Mouse (Mus musculus) lung, postnatal 36 days (tissue): ENCODE results near the gene Blvra.
"Not testable (repeated sequence)": the region's sequence is repeated elsewhere in the genome, so short reads cannot be mapped to it uniquely, and the experiment has no call there.

Source experiments
- DNase-seq: peaks from one replicate; pipeline ENCODE4 v3.0.0; 2022; ENCODE audit warnings: mixed read lengths

The Blvra gene

DNA sequence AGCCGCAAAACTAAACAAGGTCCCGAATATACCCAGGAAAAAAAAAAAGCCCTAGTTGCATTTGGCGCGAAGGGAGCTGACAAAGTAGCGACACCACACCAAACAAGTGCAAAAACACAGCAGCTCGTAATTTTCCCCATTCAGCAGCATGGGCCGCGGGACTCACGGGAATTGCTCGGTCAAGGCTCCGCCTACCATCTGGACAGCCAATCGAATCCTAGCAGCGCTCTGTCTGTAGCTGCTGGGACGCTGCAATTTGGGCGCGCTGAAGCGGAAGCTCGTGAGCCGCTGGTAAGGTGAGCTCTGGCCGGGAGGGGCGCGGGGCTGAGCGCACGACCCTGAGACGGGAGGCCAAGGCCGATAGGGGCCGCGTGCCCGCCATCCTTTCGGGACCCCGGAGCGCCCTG lies at the start of gene Blvra:
Gene Blvra, plus strand, starts transcription at position 231 of the 407 bp plus-strand sequence.
- peak; percentile 95 for DNase-seq

DNA sequence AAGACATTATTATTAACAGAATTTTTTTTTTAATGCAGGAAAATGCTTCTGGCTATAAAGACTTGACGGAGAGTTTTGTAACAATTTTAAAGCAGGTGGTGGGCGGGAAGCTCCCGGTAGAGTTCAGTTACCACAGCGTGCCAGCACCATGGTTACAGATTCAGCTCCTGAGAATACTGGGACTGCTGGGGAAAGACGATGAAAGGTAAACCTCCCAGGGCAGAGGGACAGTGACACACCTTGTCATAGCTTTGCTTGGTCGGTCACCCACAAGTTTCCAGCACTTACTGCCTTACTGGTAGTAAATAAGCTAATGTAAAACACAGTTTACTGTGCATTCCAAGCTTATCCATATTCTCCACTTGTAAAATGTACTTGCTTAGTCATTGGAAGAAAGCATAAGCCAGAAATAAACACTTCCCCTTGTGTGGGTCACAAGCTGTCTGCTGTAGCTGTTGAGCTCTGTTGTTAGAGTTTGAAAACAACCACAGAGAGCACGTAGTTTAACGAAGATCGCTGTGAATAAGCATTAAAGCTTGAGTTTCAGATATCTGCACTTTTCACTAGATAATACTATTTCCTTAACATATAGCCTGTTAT lies 35.4 kb upstream of the Blvra start:
- no peak for DNase-seq

DNA sequence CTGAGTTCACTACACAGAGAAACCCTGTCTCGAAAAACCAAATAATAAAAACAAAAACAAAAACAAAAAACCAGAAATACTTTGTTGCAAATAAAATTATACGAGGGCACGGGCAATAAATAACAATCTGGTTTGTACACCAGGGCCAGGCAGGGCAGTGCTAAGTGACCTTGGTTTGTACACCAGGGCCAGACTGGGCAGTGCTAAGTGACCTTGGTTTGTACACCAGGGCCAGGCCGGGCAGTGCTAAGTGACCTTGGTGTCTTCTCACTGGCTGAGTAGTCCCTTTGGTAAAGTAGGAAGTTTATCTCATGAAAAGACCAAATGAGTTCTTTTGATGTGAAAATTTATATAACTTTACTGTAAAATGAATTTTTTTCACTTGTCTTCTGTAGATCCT lies 33.2 kb upstream of the Blvra start:
- DNase-seq, result no peak

DNA sequence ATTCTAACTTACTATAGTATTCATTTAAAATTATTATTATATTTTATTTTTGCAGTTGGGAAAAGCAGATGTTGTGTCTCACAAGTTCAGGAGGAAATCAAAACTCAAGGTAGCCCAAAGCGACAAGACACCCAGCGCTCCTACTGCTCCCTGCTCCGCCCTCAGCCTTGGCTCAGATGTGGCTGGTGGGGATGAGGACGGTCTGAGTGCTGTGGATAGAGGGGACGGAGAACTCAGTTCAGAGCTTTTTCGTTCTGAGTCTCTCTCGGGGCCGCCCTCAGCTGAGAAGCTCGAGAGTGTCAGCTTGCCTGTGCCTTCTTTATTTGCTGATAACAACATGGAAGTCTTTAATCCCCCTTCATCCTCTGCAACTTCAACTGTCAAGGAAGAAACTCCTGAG lies 9.0 kb upstream of the Blvra start:
- DNase-seq, result no peak

DNA sequence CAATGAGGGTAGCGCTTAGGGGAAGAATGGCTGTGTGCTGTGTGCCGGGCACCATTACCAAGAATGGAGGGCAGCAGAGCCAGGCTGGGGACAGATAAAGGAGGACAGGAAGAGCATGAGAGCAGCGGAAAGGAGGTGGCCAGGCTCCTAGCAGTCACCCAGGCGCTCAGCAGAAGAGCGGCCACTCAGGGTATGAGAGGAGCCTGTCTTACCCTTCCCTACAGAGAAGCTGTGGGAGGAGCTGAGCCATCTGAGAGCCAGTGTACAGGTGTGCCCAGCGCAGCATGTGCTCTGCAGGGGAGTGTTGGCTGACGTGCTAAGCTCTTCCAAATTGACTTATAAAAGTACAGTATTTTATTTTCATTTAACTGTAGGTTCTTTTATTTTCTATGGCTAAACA lies 1.7 kb upstream of the Blvra start:
- no peak for DNase-seq

DNA sequence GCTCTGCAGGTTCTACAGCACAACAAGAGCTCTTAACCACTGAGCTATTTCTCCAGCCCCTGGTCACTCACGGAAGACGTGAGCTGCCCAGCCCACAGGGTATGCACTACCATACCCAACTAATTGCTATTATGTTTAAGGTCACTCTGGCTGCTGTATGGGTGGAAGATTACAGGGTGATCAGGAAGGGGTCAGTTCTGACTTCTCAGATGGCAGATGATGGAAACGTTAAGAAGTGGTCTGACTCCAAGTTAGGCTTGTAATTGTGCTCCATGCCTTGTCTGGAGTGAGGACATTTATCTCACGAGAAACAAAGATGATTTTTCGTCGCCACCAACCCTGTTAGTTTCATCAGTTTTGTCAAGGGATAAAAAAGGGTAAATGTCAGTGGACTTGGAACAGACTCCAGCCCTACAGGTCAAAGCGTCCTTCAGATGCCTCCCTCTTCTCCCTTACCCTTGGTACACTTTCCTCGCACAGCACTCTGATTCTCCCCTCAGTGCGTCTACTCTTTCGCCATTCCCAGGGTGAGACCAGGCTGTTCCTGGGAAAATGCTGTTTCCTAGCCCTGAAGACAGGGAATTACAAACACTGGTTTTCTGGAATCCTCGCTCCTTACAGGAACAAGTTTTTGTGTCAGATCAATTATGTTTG lies 557 bp upstream of the Blvra start:
- no peak for DNase-seq

DNA sequence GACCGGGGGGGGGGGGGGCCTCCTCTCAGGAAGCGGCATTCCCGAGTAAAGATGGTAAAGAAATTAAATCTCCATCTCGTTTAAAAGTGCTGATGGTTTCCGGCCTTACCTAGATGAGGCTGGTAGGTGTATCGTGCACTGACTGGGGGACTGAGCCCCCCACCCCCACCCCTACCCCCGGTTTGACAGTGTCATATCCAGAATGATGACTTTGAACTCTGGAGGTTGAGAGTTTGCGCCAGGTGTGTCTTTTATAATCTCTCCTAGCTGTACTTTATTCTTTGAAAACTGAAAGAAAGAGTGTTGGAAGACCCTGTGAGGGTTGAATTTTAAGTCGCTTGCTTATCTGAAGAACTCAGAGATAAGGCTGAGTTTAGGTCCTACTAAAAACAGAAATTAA lies 414 bp downstream of the Blvra start:
- no peak for DNase-seq

DNA sequence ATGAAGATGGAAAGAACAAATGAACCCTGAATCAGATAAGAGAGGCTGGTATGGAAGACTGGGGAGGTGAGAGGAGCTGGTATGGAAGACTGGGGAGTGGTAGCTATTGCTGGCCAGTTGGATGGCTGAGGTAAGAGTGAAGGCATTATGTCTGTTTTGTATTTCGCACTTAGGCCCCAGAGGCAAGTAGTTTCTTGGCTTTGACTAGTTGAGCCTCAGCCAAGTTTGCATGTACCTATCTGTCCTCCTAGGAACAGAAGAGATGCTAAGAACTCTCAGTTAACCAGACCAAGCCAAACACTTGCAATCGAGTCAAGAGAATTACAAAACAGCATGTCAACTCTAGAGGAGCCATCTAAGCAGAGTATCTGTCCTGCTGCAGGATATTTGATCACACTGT lies 3.7 kb downstream of the Blvra start:
- DNase-seq, result no peak

DNA sequence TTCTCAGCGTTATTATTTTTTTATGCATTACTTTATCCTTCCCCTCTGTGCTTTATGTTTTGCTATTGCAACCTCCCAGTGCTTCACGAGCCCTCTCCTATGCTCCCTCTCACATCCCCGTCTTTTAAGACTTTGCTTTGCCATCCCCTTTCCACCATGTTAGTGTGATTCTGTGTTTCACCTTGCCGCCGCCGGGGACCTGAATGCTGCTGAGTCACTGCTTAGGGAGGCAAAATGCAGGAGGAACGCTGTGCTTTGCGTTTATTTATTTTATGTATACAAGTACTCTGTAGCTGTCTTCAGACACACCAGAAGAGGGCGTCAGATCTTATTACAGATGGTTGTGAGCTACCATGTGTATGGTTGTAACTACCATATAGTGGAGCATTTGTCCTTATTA lies 7.1 kb downstream of the Blvra start:
- no peak for DNase-seq

DNA sequence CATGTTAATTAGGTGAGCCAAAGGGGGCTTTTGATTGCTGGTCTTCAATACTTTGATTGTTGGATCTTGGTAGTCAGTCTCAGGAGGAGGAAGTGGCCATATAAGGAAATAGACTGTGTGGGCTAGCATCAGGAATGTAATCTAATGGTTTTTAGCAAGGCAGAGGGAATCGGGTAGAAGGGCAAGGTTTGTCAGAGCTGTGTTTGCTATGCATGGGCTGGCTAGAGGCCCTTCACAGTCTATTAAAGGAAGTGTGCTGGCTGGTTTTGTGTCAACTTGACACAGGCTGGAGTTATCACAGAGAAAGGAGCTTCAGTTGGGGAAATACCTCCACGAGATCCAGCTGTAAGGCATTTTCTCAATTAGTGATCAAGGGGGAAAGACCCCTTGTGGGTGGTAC lies 8.6 kb downstream of the Blvra start:
- peak; percentile 46 for DNase-seq

DNA sequence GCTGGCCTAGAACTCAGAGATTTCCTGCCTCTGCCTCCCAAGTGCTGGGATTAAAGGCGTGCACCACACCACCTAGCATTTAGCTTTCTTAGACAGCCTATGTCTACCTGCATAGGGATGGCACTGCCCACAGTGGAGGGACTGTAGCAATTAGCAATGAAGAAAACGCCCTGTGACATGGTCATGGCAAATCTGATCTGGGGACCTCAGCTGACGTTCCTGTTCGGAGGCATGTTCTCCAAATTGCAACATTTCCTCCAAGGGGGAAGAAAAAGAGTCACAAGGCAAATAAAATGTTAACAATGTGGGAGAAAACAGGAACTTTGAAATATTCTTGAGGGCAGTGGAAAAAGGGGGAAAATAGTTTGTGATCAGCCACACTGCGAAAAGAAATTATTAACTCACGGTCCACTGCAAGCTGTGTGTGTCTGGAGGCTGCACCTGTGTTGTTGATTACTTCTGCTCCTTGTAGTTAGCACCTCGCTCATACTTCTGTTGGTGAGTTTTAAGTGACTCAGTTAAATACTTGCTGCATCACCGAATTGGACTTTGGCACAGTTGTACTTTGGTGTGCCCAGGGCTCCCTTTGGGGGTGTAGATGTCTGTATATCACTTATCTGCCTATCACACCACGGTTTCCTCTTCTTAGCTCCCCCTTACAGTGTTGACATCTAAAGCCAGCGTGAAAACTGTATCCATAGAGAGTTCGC lies 9.6 kb downstream of the Blvra start:
- peak; percentile 46 for DNase-seq

DNA sequence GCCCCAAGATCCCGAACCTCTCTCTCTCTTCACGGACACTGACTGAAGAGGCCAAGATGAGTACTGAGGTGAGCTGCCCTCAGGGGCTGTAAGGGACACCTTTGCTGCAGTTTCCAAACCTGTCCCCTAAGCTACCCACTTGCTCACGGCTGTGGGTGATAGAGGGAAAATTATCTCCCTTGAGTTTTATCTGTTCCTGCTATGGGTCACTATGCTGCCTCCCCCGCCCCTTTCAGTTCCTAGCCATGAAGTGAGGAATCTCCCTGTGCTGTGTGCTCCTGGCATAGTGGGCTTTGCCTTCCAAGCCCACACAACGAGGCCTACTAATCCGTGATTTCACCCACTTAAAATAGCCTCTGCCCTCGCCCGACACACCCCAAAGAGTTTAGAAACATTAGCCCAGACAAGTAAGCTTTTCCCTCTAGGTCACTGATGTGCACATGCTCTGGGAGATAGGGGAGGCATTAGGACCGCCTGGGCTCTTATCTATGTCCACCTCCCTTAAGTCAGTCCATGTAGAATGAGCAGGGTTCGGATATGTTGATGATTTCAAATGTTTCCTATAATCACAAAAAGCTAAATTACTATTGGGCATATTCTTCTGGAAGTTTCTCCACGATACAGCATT lies 10.2 kb downstream of the Blvra start:
- DNase-seq, result no peak

DNA sequence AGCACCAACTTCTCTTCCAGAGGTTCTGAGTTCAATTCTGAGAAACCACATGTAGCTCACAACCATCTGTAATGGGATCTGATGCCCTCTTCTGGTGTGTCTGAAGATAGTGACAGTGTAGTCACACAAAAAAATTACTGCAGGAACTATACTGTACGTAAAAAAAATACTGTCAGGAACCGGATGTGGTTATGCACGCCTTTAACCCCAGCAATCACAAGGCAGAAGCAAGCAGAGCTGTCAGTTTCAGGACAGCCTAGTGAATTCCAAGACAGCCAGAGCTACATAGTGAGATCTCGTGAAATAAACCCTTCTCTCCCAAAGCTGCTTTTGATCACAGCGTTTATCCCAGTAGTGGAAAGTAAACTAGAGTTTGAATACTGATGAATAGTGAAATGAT lies 15.8 kb downstream of the Blvra start:
- no peak for DNase-seq

DNA sequence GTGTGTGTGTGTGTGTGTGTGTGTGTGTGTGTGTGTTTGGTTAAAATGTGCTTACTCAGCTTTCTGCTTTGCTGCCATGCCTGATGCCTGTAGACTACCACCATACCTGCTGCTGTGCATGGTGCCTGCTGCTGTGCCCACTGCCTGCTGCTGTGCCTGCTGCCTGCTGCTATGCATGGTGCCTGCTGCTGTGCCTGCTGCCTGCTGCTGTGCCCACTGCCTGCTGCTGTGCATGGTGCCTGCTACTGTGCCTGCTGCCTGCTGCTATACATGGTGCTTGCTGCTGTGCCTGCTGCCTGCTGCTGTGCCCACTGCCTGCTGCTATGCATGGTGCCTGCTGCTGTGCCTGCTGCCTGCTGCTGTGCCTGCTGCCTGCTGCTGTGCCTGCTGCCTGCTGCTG lies 19.7 kb downstream of the Blvra start:
- DNase-seq, result not testable (repeated sequence)

DNA sequence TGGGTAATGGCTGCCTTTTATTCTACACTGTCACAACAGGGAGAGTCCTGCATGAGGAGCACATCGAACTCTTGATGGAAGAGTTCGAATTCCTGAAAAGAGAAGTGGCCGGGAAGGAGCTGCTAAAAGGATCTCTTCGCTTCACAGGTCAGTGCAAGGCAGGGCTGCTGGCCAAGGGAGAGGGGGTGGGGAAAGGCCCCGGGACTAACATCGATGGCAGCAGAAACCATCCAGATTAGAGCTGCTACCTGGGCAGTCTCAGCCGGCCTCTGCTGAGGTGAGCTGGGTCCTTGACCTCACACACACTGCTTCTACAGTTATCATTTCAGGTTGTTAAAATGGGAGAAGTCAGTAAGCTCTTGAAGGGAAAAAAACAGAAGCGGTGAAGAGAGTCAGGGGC lies 21.5 kb downstream of the Blvra start:
- DNase-seq, result no peak

DNA sequence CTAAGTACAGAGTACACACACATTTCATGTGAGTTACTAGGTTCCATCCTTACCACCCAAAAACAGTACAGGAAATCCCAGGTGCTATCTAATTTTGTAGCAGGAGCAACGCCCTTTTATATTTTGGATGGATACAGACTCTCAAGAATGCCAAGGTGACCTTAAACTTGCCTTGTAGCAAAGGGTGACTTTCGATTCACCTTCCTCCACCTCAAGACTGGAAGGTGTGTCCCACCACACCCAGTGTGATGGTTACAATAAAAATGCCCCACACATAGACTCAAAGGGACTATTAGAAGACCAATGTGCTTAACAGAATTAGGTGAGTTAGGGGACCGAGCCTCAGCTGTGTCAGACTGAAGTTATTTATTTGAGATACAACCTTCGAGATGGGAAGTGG lies 38.5 kb downstream of the Blvra start:
- DNase-seq, result no peak

DNA sequence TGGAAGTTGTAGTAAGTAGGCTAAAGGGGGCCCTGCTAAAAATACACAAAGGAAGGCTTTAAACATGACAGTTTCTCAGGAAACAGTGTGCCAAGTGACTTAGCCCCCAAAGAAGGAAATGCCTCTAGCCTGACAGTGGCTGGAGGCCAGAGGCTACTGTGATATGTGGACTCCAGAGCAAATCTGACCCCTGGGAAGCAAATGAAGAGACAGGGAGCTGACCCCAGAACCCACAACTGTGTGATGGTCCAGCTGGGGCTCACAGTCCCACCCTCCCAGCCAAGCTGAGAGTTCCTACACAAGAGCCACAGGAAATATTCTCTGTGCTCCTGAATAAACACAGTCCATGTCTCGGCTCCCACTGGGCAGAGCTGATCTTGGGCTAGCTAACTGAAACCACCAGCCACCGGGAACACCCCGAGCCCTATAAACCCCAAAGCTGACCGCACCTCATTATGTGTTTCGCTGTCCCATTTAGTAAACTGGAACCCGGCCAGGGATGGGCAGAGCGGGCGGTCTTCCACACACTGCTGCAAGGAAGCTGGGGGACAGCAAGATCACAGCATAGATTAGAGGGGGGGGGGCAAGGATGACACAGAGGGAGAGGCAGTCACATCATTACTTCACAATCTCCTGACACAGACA lies 51.2 kb downstream of the Blvra start:
- peak; percentile 44 for DNase-seq

DNA sequence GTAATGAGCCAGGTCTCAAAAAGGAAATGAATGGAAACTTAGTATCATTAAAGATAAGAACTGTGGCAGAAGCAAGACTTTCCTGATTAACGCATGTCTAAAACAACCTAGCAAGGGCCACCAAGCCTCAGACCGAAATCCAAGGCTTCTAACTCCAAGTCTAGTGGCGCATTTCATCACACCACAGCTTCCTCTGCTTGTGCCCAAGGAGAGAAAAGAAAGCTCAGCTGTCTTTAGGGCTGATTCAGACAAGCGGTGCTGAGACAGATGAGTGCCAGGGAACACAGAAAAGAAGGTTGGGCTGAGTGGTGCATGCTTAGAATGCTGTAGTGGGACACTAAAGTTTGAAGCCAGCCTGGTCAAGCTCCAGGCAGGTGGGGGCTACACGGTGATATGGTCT lies 58.5 kb downstream of the Blvra start:
- DNase-seq, result no peak

DNA sequence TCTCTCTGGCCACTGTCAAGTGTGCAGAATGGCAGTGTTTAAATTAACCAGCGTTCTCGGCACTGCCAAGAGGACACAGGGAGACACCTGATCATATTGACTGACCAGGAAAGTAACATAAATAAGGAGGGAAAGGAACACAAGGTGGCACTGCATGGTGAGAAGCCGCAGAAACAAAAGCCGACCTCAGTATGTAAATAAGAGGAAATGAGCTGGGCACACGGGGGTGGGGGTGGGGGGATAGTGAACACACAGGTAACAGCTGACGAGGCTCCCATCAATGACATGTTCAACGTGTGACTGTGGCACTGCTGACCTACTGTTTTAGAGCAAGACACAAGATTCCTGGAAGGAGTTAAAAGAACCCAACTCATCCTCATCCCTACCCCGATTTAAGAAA lies 60.9 kb downstream of the Blvra start:
- DNase-seq, result no peak

DNA sequence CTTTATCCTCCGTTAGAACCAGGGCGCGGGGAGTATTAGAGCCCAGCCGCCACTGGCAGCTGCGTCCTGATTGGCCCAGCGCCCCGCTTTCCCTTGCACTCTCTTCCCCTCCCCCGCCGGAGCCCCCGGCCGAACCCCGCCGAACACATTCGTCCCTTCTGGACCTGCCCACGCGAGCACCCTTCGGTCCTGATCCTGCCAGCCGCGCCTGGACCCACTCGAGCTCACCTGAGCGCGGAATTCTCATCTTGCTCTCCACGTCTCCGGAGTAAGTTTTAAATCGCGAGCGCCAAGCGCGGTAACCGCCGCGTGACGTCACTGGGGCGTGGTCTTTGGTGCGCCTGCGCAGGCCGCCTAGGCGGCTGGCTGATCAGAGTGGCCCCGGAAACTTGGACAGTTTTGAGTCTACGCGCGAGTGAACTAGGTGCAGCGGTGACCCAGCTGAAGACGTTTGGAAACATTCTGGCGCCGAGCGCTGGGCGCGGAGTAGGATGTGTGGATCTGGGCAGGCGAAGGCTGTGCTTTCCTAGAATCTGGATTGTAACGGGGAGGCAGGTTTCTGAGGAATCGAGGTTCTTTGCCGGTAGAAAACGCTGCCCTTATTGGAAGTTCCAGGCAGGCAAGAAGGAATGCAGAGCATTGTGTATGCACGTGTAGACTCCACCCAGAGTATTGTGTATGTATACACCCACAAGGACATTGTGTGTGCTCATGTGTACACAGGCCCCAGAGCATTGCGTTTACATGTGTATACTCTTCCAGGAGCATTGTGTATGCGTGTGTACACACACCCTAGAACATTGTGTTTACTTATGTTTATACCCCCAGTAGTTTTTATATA lies 63.4 kb downstream of the Blvra start, which contains the start of gene Ncaph:
Gene Ncaph, minus strand, starts transcription at position 334 of the 841 bp plus-strand sequence.
- DNase-seq, result peak; percentile 96

DNA sequence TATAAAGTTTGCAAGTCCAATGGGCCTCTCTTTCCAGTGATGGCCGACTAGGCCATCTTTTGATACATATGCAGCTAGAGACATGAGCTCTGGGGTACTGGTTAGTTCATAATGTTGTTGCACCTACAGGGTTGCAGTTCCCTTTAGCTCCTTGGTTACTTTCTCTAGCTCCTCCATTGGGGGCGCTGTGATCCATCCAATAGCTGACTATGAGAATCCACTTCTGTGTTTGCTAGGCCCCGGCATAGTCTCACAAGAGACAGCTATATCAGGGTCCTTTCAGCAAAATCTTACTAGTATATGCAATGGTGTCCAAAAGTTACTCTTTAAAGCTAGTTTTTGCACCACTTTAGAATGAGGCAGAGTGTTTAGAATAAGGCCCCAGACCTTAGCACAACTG lies 64.8 kb downstream of the Blvra start:
- not testable (repeated sequence) for DNase-seq

DNA sequence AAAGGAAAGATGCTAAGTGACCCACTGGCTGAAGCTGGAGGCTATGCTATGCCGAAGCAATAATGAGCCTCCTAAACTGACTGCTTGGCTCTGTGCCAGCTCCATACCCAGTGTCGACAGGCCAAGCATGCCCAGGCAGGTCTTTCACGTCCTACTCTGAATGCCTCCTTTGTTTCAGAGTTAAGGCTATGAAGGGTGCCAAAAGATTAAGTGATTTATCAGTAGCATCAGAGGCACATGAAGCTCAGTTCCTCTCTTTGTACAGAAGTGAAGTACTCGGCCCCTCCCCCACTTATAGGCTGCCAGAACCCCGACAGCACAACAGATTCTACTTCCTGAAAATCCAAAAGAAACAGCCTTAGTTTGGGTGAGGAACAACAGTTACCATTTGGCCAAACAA lies 66.5 kb downstream of the Blvra start:
- DNase-seq, result peak; percentile 75
